Mouse (Mus musculus): ENCODE measurements around the gene Lrrc4. TPM values are rescaled to one million over a fixed set of nuclear protein-coding genes. Genes with fewer than 3 reads are reported as not detected.

Gene Lrrc4
- polyA plus RNA-seq, 1 experiment = 65.1 TPM

- Histone ChIP-seq H3K4me3 (ENCODE audit: insufficient read depth, low read length) (no peak overlapping the region), H3K4me1 (ENCODE audit: control insufficient read depth, insufficient read depth, low read length) (no peaks in the 10 kb centered on the region; the same call in 1 of the 2 replicates), H3K27ac (ENCODE audit: insufficient read depth, low read length) (no peak overlapping the region)
- no peak for TF ChIP-seq POLR2A (IDR thresholded peaks at IDR 0.05; ENCODE audit: extremely low read depth, insufficient read depth, low read length)
- TF ChIP-seq CTCF (IDR thresholded peaks at IDR 0.05; ENCODE audit: extremely low read depth, insufficient read depth, low read length) = no peak
Measured at GRCm38 (mm10) chr6:28848891-28849290, 17.3 kb upstream of the Lrrc4 start.

- no peak for TF ChIP-seq POLR2A (IDR thresholded peaks at IDR 0.05; ENCODE audit: extremely low read depth, insufficient read depth, low read length)
- TF ChIP-seq CTCF (IDR thresholded peaks at IDR 0.05; ENCODE audit: extremely low read depth, insufficient read depth, low read length) = no peak
- H3K4me3 ChIP-seq (ENCODE audit: insufficient read depth, low read length) = no peak overlapping the region
- no peak overlapping the region for H3K27ac ChIP-seq (ENCODE audit: insufficient read depth, low read length)
- H3K4me1 ChIP-seq (ENCODE audit: control insufficient read depth, insufficient read depth, low read length) = no peaks in the 10 kb centered on the region; the same call in 1 of the 2 replicates
Measured at GRCm38 (mm10) chr6:28848285-28848794, 16.8 kb upstream of the Lrrc4 start.

- Histone ChIP-seq H3K4me1 (ENCODE audit: control insufficient read depth, insufficient read depth, low read length) (peaks cover 1% of the 10 kb centered on the region; the same call in 1 of the 2 replicates), H3K27ac (ENCODE audit: insufficient read depth, low read length) (no peak overlapping the region), H3K4me3 (ENCODE audit: insufficient read depth, low read length) (no peak overlapping the region)
- TF ChIP-seq POLR2A (IDR thresholded peaks at IDR 0.05; ENCODE audit: extremely low read depth, insufficient read depth, low read length) (no peak), CTCF (IDR thresholded peaks at IDR 0.05; ENCODE audit: extremely low read depth, insufficient read depth, low read length) (no peak)
Measured at GRCm38 (mm10) chr6:28847616-28848015, 16.1 kb upstream of the Lrrc4 start.

GRCm38 (mm10) chr6:28845610-28846009 is 14.1 kb upstream of the Lrrc4 start:
- peaks cover 3% of the 10 kb centered on the region; the same call in 1 of the 2 replicates for H3K4me1 ChIP-seq (ENCODE audit: control insufficient read depth, insufficient read depth, low read length)
- TF ChIP-seq CTCF (IDR thresholded peaks at IDR 0.05; ENCODE audit: extremely low read depth, insufficient read depth, low read length) (no peak), POLR2A (IDR thresholded peaks at IDR 0.05; ENCODE audit: extremely low read depth, insufficient read depth, low read length) (no peak)
- H3K4me3 ChIP-seq (ENCODE audit: insufficient read depth, low read length) = no peak overlapping the region
- H3K27ac ChIP-seq (ENCODE audit: insufficient read depth, low read length) = no peak overlapping the region

GRCm38 (mm10) chr6:28842375-28843276 is 11.1 kb upstream of the Lrrc4 start:
- no peak overlapping the region for H3K4me3 ChIP-seq (ENCODE audit: insufficient read depth, low read length)
- H3K27ac ChIP-seq (ENCODE audit: insufficient read depth, low read length) = peak overlapping the region; percentile 90
- TF ChIP-seq POLR2A (IDR thresholded peaks at IDR 0.05; ENCODE audit: extremely low read depth, insufficient read depth, low read length) = no peak
- TF ChIP-seq CTCF (IDR thresholded peaks at IDR 0.05; ENCODE audit: extremely low read depth, insufficient read depth, low read length) = no peak
- H3K4me1 ChIP-seq (ENCODE audit: control insufficient read depth, insufficient read depth, low read length) = peaks cover 4% of the 10 kb centered on the region

GRCm38 (mm10) chr6:28841569-28841968 is 10.0 kb upstream of the Lrrc4 start:
- Histone ChIP-seq H3K27ac (ENCODE audit: insufficient read depth, low read length) (0 out of 2 replicates have a peak overlapping the region, but pooled peaks have one; percentile 21), H3K4me3 (ENCODE audit: insufficient read depth, low read length) (no peak overlapping the region), H3K4me1 (ENCODE audit: control insufficient read depth, insufficient read depth, low read length) (peaks cover 4% of the 10 kb centered on the region)
- TF ChIP-seq POLR2A (IDR thresholded peaks at IDR 0.05; ENCODE audit: extremely low read depth, insufficient read depth, low read length) = no peak
- no peak for TF ChIP-seq CTCF (IDR thresholded peaks at IDR 0.05; ENCODE audit: extremely low read depth, insufficient read depth, low read length)

- TF ChIP-seq CTCF (IDR thresholded peaks at IDR 0.05; ENCODE audit: extremely low read depth, insufficient read depth, low read length) = peak; percentile 52; the same call in 1 of the 2 replicates
- TF ChIP-seq POLR2A (IDR thresholded peaks at IDR 0.05; ENCODE audit: extremely low read depth, insufficient read depth, low read length) = no peak
- Histone ChIP-seq H3K27ac (ENCODE audit: insufficient read depth, low read length) (no peak overlapping the region), H3K4me3 (ENCODE audit: insufficient read depth, low read length) (no peak overlapping the region), H3K4me1 (ENCODE audit: control insufficient read depth, insufficient read depth, low read length) (peaks cover 7% of the 10 kb centered on the region)
Measured at GRCm38 (mm10) chr6:28836600-28836999, 5.1 kb upstream of the Lrrc4 start.

GRCm38 (mm10) chr6:28834046-28834445 is 2.5 kb upstream of the Lrrc4 start:
- Histone ChIP-seq H3K4me3 (ENCODE audit: insufficient read depth, low read length) (peak overlapping the region; percentile 79), H3K4me1 (ENCODE audit: control insufficient read depth, insufficient read depth, low read length) (peaks cover 4% of the 10 kb centered on the region; the same call in 1 of the 2 replicates), H3K27ac (ENCODE audit: insufficient read depth, low read length) (peak overlapping the region; percentile 53)
- TF ChIP-seq CTCF (IDR thresholded peaks at IDR 0.05; ENCODE audit: extremely low read depth, insufficient read depth, low read length) = no peak
- no peak for TF ChIP-seq POLR2A (IDR thresholded peaks at IDR 0.05; ENCODE audit: extremely low read depth, insufficient read depth, low read length)

- peak overlapping the region; percentile 79 for H3K4me3 ChIP-seq (ENCODE audit: insufficient read depth, low read length)
- peak overlapping the region; percentile 53 for H3K27ac ChIP-seq (ENCODE audit: insufficient read depth, low read length)
- TF ChIP-seq CTCF (IDR thresholded peaks at IDR 0.05; ENCODE audit: extremely low read depth, insufficient read depth, low read length) (no peak), POLR2A (IDR thresholded peaks at IDR 0.05; ENCODE audit: extremely low read depth, insufficient read depth, low read length) (no peak)
- H3K4me1 ChIP-seq (ENCODE audit: control insufficient read depth, insufficient read depth, low read length) = peaks cover 4% of the 10 kb centered on the region; the same call in 1 of the 2 replicates
Measured at GRCm38 (mm10) chr6:28833380-28833822, 1.9 kb upstream of the Lrrc4 start.

Measured in cortical plate, adult 2 months (tissue).